8 mouse cellular contexts compared by ENCODE assay signal in the genomic region with DNA sequence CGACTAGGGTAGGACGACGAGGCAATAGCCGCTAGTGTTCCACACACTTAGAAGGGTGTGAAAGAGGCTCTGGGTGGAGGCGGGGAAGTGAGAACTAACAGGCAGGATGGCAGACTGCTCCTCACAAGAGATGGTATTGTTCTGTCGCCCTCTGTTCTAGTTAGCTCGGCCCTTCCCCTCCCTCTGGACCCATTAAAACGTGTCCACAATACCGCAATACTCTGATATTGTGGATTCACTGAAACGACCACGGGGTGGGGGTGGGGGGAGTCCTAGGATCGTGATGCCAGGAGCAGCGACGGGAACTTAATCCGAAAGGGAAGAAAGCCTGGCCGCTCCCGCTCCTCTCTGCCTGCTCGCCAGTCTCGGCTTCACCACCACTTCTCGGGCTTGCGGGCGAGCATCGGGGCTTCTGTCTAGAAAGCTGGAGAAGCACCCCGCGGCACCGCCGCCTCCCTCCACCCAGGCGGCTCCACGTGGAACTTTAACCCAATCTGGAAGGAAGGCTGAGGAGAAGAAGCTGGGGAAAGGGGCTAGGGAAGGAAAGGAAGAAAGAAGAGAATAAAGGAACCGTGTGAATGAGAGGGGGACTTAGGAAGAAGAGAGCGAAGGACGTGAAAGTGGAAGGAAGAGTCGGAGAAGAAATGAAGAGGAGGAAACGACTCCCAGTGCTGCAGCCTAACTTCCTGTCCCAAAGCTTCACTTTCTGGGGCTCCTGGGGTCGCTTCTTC. TPM values are rescaled to one million over a fixed set of nuclear protein-coding genes. Genes with fewer than 3 reads are reported as not detected.
DNase-seq lines count a peak whose midpoint lies in the region; ATAC-seq lines count a peak whose summit lies in the region.

No protein-coding gene starts in this region.

- WGBS in hindbrain, embryonic 15.5 days, result under 1% methylated on average over 35 of the region's 35 CpGs
- WGBS in midbrain, embryonic 12.5 days, result 2% methylated on average over 35 of the region's 35 CpGs

- peaks cover 52% of the 10 kb centered on the region for H3K27me3 ChIP-seq in hindbrain, embryonic 15.5 days
- H3K27me3 ChIP-seq in midbrain, embryonic 12.5 days, result peaks cover 72% of the 10 kb centered on the region

- peak overlapping the region; percentile 29 for H3K4me3 ChIP-seq in hindbrain, embryonic 15.5 days
- H3K4me3 ChIP-seq in midbrain, embryonic 12.5 days, result peak overlapping the region; percentile 60

- peak overlapping the region; percentile 46; the same call in 1 of the 2 replicates for H3K27ac ChIP-seq in hindbrain, embryonic 15.5 days (replicated peaks)
- peak overlapping the region; percentile 93 for H3K27ac ChIP-seq in midbrain, embryonic 12.5 days (replicated peaks)

- no peak overlapping the region for H3K9ac ChIP-seq in hindbrain, embryonic 15.5 days
- H3K9ac ChIP-seq in midbrain, embryonic 12.5 days (replicated peaks), result peak overlapping the region; percentile 82

- no peaks in the 10 kb centered on the region for H3K9me3 ChIP-seq in hindbrain, embryonic 15.5 days
- H3K9me3 ChIP-seq in midbrain, embryonic 12.5 days, result no peaks in the 10 kb centered on the region

- H3K4me2 ChIP-seq in hindbrain, embryonic 15.5 days, result peak overlapping the region; percentile 54
- peak overlapping the region; percentile 65 for H3K4me2 ChIP-seq in midbrain, embryonic 12.5 days (replicated peaks)

- peaks cover 36% of the 10 kb centered on the region for H3K4me1 ChIP-seq in hindbrain, embryonic 15.5 days (replicated peaks)
- peaks cover 34% of the 10 kb centered on the region for H3K4me1 ChIP-seq in midbrain, embryonic 12.5 days

- H3K36me3 ChIP-seq in hindbrain, embryonic 15.5 days, result no peaks in the 10 kb centered on the region
- H3K36me3 ChIP-seq in midbrain, embryonic 12.5 days, result no peaks in the 10 kb centered on the region

- intact Hi-C loops in left cerebral cortex, postnatal 25 days (cut with DNase I), result loop anchor here (5.0 kb wide), 1 partner anchor 1891 kb away; no protein-coding TSS in a partner anchor

- peak; percentile 59 to 60 for DNase-seq in cerebellum, postnatal 10 days
- DNase-seq in cerebellum, adult 9-11 months, result no peak
- peak; percentile 54 for DNase-seq in thymus, postnatal 4 days
- DNase-seq in thymus, postnatal 10 days (ENCODE audit: low spot score in 2 of 2), result no peak
- DNase-seq in left cerebral cortex, postnatal 25 days (ENCODE audit: low spot score in 2 of 2), result no peak
- no peak for DNase-seq in ovary, postnatal 14 days (ENCODE audit: low spot score)

- no peak for ATAC-seq in hindbrain, embryonic 15.5 days (ENCODE audit: low FRiP score, low read depth)
- ATAC-seq in midbrain, embryonic 12.5 days (ENCODE audit: low FRiP score, low read depth), result peak; percentile 53

RNA-seq across cellular contexts. Expression of a gene that starts 4.9 kb away (rescaled TPM):
- 15.9 and 64.3 TPM in 2 replicates for polyA plus RNA-seq in hindbrain, embryonic 15.5 days (2015; fragmentation: Nextera tagmentation; extraction: Ambion mirVana)
- polyA plus RNA-seq in midbrain, embryonic 12.5 days (2016; fragmentation: Nextera tagmentation; extraction: Ambion mirVana), result 89.4 and 106 TPM in 2 replicates
- under 1 TPM; 0.66 to 0.85 TPM for total RNA-seq in left cerebral cortex, postnatal 25 days (2021)

RNA-seq across cellular contexts. Expression of a gene that starts 13.1 kb away (rescaled TPM):
- polyA plus RNA-seq in hindbrain, embryonic 15.5 days (2015; fragmentation: Nextera tagmentation; extraction: Ambion mirVana), result 30.7 and 38.8 TPM in 2 replicates
- 65.1 and 66.6 TPM in 2 replicates for polyA plus RNA-seq in midbrain, embryonic 12.5 days (2016; fragmentation: Nextera tagmentation; extraction: Ambion mirVana)
- total RNA-seq in left cerebral cortex, postnatal 25 days (2021), result 10 to 100 TPM; 14.4 to 15.8 TPM

Comparison
In these comparisons a context has a peak if more than half of its experiments do, and no peak if none do; other contexts are left out.
1. DNase-seq: peak in cerebellum, postnatal 10 days (2 of 2) and thymus, postnatal 4 days (single experiment); none in cerebellum, adult 9-11 months (single experiment), thymus, postnatal 10 days (0 of 2), left cerebral cortex, postnatal 25 days (0 of 2) and ovary, postnatal 14 days (single experiment).